Mouse (Mus musculus) adrenal gland, adult 10 weeks (tissue): ENCODE results near the gene Mad2l2. TPM values are rescaled to one million over a fixed set of nuclear protein-coding genes. Genes with fewer than 3 reads are reported as not detected.

Experiments used
- polyA plus RNA-seq: library from polyadenylated mRNA; stranded (reverse); fragments of 350-450 nt; fragmentation: Illumina TruSeq; extraction: RNeasy Lipid Tissue Mini Kit (QIAGEN cat#74804); gene quantifications from one replicate; pipeline ENCODE4 v1.2.3, GENCODE M21; 2014; ENCODE audit warnings: low read depth, low replicate concordance

Gene Mad2l2
- polyA plus RNA-seq = 3.6 TPM

DNA sequence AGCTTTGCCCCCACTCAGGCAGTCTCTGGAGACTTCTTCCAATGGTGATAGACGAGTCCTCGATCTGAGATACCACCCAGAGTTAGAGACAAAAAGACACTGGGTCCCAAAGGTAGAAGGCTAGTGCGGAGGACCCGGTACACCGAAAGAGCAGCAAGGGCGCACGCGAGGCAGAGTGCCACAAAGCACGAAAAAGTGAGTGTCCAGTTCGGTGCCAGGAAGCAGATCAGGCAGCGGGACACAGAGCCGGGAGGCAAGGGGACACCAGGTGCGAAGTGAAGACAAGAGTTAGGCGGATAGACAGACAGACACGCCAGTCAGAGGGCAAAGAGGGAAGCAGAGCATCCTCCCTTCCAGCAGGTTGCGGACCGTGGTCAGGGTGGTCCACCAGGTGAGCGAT lies at the start of gene Mad2l2:
Gene Mad2l2, plus strand, starts transcription at position 252 of the 400 bp plus-strand sequence.

DNA sequence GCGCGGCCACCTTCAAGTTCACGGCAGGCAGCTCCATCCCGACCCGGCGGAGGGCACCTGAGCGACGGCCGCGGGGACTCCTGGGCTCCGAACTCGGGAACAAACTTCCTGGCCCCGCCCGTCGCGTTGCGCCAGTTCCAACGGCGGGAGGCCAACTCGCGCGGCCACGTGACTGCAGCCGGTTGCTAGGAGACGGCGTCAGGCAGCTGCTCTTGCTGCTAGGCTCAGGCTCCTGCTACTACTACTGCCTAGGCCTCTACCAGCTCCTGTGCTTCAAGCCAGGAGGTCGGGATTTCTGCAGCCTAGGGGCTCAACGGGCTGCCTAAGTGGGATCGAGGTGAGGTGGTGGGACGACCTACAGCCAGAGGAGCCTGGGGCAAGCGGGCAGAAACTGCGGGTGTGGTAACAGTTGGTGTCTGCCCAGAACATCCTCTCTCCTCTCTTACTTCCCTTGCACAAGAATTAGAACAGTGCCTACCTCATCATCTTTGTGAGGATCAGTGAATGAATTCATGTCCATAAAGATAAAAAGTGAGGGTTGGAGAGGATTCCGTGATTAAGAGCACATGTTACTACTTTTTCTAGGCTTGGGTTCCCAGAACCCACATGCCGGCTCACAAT lies 42.2 kb upstream of the Mad2l2 start, which contains the start of gene Agtrap:
Gene Agtrap, minus strand, starts transcription at position 125 of the 621 bp plus-strand sequence.

DNA sequence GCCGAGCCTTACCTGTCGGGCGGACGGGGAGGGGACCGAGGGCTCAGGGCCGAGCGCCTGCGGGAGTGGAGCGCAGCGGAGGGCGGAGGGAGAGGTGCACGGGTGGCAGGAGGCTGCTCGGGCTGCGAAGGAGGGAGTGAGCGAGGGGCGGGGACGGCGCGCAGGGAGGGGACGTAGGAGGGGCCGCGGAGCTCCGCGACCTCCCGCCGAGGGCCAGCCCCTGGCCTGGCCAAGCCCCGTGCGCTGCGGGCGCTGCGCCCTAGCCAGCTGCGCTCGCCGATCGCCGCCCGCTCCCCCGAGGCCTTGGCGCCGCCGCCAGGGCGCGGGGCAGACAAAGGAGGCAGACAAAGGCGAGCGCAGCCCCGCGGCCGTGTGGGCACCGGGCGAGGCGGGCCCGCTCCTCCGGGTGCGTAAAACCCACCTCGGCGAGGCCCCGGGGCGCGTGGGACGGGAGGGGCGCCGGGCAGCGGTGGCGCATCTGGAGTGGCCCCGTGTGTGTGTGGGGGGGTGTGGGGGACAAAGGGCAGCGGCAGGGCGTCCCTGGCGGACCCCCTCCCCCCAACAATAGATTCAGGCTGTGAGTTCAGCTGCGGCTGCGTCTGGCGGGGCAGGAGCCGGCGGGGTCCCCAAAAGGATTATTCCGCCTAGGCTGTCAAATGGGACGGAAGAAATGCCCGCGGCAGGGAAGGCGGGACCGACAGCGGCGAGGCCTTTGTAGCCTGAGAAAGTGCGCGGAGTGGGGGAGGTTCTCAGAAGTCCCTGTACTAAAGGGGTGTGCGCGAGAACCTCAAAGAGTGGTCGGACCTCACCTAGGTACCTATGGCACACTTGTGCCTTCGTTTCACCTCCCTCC lies 603 bp downstream of the Mad2l2 start, which contains the start of gene Draxin:
Gene Draxin, minus strand, starts transcription at position 138 of the 853 bp plus-strand sequence.

DNA sequence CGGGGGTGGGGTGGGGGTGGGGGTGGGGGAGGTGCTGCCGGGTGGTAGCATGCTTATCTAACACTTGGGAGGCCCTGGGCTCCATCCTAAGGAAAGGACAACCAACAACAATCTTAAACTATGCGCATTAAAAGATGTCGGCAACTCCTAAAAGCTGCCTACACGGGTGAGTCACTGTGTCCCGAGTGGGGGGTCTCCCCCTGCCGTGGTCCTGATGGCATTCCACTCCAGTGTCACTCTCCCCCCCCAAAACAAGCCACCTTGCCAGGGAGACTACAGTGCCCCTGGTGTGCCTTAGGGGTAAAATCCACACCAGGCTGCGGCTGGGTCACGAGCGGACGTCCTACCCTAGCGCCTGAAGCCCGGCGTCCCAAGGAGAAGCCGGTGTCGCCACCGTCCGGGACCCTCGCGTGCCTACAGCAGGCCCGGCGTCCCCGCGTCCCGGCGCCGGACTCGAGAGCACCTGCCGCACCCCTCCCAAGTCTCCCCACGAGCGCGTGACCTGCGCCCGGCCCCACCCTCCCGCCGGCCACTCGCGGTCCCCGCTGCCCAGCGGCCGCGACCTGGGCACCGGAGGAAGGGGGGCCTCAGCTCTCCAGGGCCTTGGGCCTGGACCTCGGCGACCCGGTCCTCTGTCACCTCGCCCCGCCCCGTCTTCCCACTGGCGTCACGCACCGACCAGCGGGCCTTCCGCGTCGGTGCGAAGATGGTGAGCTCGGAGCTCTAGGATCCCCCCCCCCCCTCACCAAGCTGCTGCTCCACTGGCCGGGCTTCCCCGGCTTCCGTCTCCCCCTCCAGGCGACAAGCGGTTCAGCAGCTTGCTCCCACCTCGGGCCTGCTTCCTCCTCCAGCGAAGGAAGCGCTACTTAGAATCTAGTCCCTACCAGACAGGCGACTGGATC lies 21.3 kb downstream of the Mad2l2 start, which contains the start of gene Fbxo6:
Gene Fbxo6, minus strand, starts transcription at position 874 of the 902 bp plus-strand sequence.

DNA sequence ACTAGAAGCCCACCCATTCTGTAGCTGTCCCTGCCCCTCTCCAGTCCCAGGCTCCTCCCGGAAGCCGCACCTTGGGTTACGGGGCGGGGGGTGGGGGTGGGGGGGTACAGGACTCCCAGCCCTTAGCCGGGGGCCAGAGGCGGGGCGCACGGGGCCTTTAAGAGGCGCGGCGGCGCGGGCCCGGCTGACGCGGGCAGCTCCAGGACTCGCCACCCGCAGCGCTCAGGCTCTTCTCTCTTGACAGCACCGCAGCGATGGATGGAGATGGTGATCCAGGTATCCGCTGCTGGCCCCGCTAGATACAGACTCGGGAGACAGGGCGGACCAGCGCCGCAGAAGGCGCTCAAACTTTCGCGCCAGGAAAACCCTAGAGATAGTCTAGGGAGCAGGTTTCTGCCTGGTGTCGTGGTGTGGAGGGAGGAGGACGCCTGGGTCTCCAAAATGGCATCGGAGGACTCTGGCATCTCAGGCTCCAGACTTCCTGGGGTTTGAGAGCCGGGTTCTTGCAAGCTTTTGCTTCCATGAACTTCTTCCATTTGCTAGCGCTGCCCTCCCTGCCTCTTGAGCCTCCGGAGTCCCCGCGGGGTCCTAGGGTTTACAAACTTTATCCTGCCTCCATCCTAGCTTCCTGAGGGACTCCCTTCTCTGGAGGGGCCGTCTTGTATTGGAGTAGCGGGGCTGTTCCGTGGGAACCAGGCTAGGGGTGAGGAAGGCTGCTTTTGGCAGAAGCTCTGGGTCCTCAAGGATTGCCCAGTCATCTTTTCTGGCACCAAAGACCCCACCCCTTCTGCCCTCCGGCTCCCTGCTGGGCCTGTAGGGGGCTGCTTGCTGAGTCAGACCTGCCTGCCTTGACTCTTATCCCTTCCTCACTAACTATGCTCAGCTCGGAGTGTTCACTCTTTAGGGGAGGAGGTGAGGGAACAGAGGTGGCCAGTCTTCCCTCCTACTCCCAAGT lies 30.5 kb downstream of the Mad2l2 start, which contains the start of the genes Fbxo44 and Fbxo2:
Gene Fbxo44, minus strand, starts transcription at position 47 of the 955 bp plus-strand sequence.
Gene Fbxo2, plus strand, starts transcription at position 186 of the 955 bp plus-strand sequence.

Other genes starting within 250 kb of the Mad2l2 start
- 39.7 TPM for gene Mfn2, start 225.7 kb upstream of the Mad2l2 start, polyA plus RNA-seq
- gene Plod1, start 193.6 kb upstream of the Mad2l2 start, polyA plus RNA-seq = 2.9 TPM
- 10.7 TPM for gene 2510039O18Rik, start 189.5 kb upstream of the Mad2l2 start, polyA plus RNA-seq
- gene Nppb, start 144.6 kb upstream of the Mad2l2 start, polyA plus RNA-seq = not detected
- gene Nppa, start 129.7 kb upstream of the Mad2l2 start, polyA plus RNA-seq = not detected
- gene Clcn6, start 91.6 kb upstream of the Mad2l2 start, polyA plus RNA-seq = 4.0 TPM
- gene Mthfr, start 91.3 kb upstream of the Mad2l2 start, polyA plus RNA-seq = 3.4 TPM
- gene Agtrap, start 42.4 kb upstream of the Mad2l2 start, polyA plus RNA-seq = 36.6 TPM
- gene Draxin, start 314 bp downstream of the Mad2l2 start, polyA plus RNA-seq = not detected
- gene Fbxo6, start 21.8 kb downstream of the Mad2l2 start, polyA plus RNA-seq = 1.3 TPM
- 1.2 TPM for gene Fbxo44, start 30.1 kb downstream of the Mad2l2 start, polyA plus RNA-seq
- gene Fbxo2, start 30.2 kb downstream of the Mad2l2 start, polyA plus RNA-seq = not detected
- gene Disp3, start 157.6 kb downstream of the Mad2l2 start, polyA plus RNA-seq = not detected